Mouse (Mus musculus) large intestine, adult 2 months (tissue): ENCODE results near the gene Gm20683. TPM values are rescaled to one million over a fixed set of nuclear protein-coding genes. Genes with fewer than 3 reads are reported as not detected.
A peak's percentile ranks its signal among the peaks of the same experiment; 100 is the strongest.
"Not testable (repeated sequence)": the region's sequence is repeated elsewhere in the genome, so short reads cannot be mapped to it uniquely, and the experiment has no call there.

ENCODE experiments used
- DNase-seq: peaks from one replicate; pipeline ENCODE4 v3.0.0-alpha.2; 2012; ENCODE audit warnings: low read depth, low spot score
- WGBS: fragments of 180-500 bp; shearing (Covaris S2); methylation state at CpG from one replicate; pipeline ENCODE4 v1.1.7; 2018; 5-methylcytosine and 5-hydroxymethylcytosine counted together
- polyA plus RNA-seq: library from polyadenylated mRNA; depleted of rRNA; stranded (reverse); fragments of >200 nt; gene quantifications from 2 replicates; pipeline ENCODE4 v1.2.3, GENCODE M21; 2012

The Gm20683 gene
- polyA plus RNA-seq, 1 experiment: 22.2 TPM

DNA sequence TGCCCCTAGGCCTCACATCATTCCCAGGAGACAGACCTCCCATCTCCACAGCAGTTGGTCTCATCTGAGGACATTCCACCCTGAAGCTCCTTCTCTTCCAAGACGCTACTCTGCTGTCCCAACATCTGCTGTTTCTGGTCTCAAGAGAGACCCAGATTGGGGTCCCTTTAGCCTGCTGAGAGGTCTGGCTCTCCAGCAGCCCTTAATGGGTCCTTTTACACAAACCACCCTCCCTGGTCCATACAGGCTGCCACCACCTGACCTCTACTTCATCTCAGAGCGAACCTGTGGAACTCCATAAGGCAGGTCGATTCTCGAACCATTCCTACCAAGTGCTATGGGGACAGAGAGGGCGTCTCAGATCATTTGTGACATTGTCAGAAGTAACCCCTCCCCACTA is 33.5 kb downstream of the Gm20683 start:
- 54% methylated on average over 5 of the region's 5 CpGs for WGBS
- DNase-seq: no peak

- WGBS: 37% methylated on average over 2 of the region's 2 CpGs
Measured at GRCm38 (mm10) chr17:25807452-25807851, 34.1 kb downstream of the Gm20683 start.

DNA sequence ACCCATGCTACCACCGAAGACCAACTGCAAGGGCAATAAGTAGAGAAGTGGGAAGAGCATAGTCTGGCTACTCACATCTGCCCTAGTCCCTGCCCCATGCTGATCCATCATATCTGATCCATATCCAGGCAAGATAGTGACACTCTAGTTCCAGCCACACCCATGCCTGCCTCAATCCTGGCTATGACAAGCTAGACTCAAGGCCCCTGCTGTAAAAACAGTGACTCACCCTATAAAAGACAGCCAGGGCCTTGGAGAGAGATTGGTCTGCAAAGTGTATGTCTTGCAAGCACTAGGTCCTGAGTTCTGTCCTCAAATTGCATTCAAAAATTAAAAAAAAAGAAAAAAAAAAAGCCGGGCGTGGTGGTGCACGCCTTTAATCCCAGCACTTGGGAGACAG is 35.1 kb downstream of the Gm20683 start:
- DNase-seq: no peak
- 46% methylated on average over 4 of the region's 4 CpGs for WGBS

More at GRCm38 (mm10) chr17:25807452-25807851, 34.1 kb downstream of the Gm20683 start:
- DNase-seq: not testable (repeated sequence)

GRCm38 (mm10) chr17:25802825-25803517 is 38.6 kb downstream of the Gm20683 start:
- no peak for DNase-seq
- 14% methylated on average over 10 of the region's 10 CpGs for WGBS

DNA sequence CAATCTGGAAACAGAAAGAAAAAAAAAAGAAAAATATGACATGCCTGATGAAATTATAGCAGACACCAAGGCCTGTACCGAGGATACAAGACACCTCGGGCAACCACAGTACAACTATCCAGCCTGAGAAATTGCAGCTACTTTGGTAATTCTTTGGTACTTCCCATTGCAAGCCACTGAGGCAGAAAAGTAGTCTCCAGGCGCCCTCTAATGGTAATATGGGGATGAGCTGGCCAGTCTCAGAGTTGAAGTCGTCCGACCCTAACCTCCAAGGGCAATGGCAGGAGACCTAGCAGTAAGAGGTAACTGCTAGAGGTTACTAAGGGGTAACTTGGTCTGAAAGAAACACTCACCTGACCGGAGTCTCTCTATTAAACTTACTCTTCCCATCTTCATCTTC is 40.5 kb downstream of the Gm20683 start:
- WGBS: 5% methylated on average over 6 of the region's 6 CpGs
- peak; percentile 42 for DNase-seq

GRCm38 (mm10) chr17:25796951-25797369 is 44.6 kb downstream of the Gm20683 start, which contains the start of gene Metrn:
TSS of gene Metrn (minus strand) at chr17:25797136.
- peak; percentile 48 for DNase-seq
- under 1% methylated on average over 35 of the region's 35 CpGs for WGBS

DNA sequence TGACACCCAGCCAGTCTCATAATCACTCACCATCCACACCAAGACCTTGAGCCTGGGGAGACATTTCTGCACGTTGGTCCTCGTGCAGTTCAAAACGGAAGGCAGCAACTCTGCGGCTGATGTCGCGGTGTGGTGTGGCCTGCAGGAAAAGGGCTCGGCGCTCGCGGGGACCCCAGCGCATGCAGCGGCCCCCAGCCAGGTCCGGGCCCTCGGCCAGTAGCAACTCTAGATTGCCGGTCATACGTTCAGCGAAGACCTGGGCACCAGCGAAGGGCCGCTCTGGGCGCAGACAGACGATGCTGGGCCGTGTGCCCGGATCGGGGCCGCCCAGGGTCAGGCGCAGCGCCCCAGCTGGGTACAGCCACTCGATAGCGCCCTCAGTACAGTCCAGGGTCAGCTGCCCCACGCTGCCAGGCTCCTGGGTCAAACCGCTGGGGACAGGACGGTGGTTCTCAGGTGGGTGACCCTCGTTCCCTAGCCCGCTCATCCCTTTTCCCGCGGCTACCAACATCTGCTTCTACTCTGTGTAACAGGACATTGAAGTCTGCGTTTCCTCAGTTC is 45.3 kb downstream of the Gm20683 start:
- 7% methylated on average over 37 of the region's 37 CpGs for WGBS
- DNase-seq: no peak

- DNase-seq: no peak
- WGBS: 73% methylated on average over 6 of the region's 6 CpGs
Measured at GRCm38 (mm10) chr17:25795609-25796092, 45.9 kb downstream of the Gm20683 start, which contains the start of gene AC134908.4. TSS of gene AC134908.4 (minus strand) at chr17:25795659.

- DNase-seq: no peak
- 92% methylated on average over 17 of the region's 17 CpGs for WGBS
Measured at GRCm38 (mm10) chr17:25794998-25795397, 46.6 kb downstream of the Gm20683 start.

DNA sequence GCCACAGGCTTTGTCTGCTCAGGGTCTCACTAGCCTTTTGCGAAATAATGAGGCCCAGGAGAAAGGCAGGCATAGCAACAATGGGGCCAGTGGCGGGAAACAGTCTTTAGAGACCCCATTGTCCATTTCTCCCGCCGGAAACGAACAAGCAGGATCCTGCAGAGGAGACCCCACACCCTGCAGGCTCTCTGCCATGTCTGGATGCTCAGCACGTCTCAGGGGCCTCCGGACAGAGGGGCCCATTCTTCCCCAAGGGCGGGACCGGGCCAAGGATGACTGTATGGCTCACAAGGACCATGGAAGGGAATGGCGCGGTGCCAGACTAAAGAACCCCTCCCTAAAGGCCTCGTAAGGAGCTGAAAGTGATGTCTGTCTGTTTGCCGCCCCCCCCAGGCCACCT is 47.4 kb downstream of the Gm20683 start:
- DNase-seq: no peak
- 75% methylated on average over 13 of the region's 13 CpGs for WGBS

- WGBS: under 1% methylated on average over 14 of the region's 14 CpGs
- DNase-seq: no peak
Measured at GRCm38 (mm10) chr17:25792615-25793014, 48.9 kb downstream of the Gm20683 start, which contains the start of gene Fam173a. TSS of gene Fam173a (minus strand) at chr17:25792901.

GRCm38 (mm10) chr17:25791843-25792527 is 49.6 kb downstream of the Gm20683 start:
- peak; percentile 39 for DNase-seq
- under 1% methylated on average over 45 of the region's 45 CpGs for WGBS

DNA sequence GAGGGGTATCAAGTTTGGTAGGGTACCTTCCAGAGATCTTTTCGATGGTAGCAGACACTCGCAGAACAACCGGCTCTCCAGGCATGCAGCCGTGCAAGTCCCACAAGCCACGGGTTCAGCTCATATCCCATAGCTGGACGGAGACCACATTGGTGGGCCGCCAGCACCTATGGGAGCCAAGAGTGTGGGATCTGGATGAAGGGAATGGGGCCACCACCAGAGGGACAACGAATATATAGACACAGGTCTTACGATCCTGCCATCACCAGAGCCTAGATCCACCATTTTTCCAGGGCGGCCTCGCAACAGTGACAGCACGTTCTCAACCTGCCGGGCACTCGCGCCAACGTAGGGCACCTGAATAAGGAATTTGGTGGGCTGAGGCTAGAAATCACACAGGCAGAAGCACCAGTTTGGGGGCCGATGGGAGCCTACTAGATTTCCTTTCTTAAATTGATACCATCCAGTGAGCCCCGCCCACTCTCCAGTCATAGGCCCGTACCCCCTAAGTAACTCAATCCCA is 50.2 kb downstream of the Gm20683 start:
- no peak for DNase-seq
- WGBS: 20% methylated on average over 19 of the region's 19 CpGs

GRCm38 (mm10) chr17:25786781-25787504 is 54.6 kb downstream of the Gm20683 start:
- DNase-seq: no peak
- 91% methylated on average over 9 of the region's 9 CpGs for WGBS

DNA sequence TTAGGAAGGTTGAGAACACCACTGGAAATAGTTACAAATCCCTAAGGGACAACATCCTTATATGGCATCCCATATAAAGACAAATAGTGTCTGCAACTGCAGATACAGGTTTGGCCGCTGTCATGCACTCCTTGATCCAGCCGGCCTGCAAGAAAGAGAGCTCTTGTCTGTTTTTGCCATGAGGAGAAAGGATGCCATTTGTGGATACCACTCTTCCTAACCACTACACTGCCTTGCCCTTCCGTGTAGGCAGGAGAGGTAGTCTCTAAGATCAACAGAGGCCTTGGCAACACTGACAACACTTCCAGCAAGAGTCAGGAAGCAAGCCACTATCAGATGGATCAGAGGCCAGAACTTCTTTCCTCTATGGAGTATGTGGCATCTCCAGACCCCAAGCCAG is 55.3 kb downstream of the Gm20683 start, which contains the start of gene Ccdc78:
Gene Ccdc78, plus strand, starts transcription at position 301 of the 400 bp plus-strand sequence.
- WGBS: 73% methylated on average over 3 of the region's 3 CpGs
- no peak for DNase-seq

GRCm38 (mm10) chr17:25785281-25785745 is 56.2 kb downstream of the Gm20683 start, which contains the start of gene Haghl:
TSS of gene Haghl (minus strand) at chr17:25785673.
- peak; percentile 87 for DNase-seq
- under 1% methylated on average over 23 of the region's 23 CpGs for WGBS
